Mouse (Mus musculus) CH12.LX (cell line): ENCODE data around the gene 8030411F24Rik. TPM values are rescaled to one million over a fixed set of nuclear protein-coding genes. Genes with fewer than 3 reads are reported as not detected.

ENCODE experiments used
- DNase-seq: peaks from one replicate; pipeline ENCODE4 v3.0.0-alpha.2; 2013; ENCODE audit errors: extremely low read depth
- H3K27ac ChIP-seq: 2 replicates; pipeline ENCODE4 v1.5.1; 2012; ENCODE audit warnings: low read depth, mild to moderate bottlenecking, control low read depth, moderate library complexity; ENCODE audit not compliant: insufficient read depth
- H3K27me3 ChIP-seq: replicated peaks from 2 replicates; pipeline ENCODE3; 2012; ENCODE audit warnings: inconsistent platforms
- H3K36me3 ChIP-seq, 2 experiments: replicated peaks in 1 of 2; 2 replicates each; pipeline versions ENCODE3 to v1.6.1; 2012; ENCODE audit warnings: inconsistent platforms in 1 of 2, low read length in 1 of 2, mild to moderate bottlenecking in 1 of 2, mixed read lengths in 1 of 2, moderate library complexity in 1 of 2; ENCODE audit not compliant: control insufficient read depth in 1 of 2, insufficient read depth in 1 of 2
- H3K4me1 ChIP-seq, 2 experiments: 2 replicates each; pipeline ENCODE4 v1.6.1; 2012; ENCODE audit warnings: inconsistent platforms in 1 of 2, moderate library complexity in 1 of 2; ENCODE audit not compliant: insufficient read depth in 2 of 2, control insufficient read depth in 1 of 2
- H3K4me2 ChIP-seq: 2 replicates; pipeline ENCODE4 v1.6.1; 2012; ENCODE audit warnings: low read depth, mild to moderate bottlenecking, control low read depth; ENCODE audit not compliant: poor library complexity, insufficient read depth, severe bottlenecking
- H3K4me3 ChIP-seq, 3 experiments: fragments of 150-350 bp in 1 of 3; sonication (generic) in 1 of 3; replicated peaks in 1 of 3; 2 replicates each; pipeline versions ENCODE3 to v1.5.1; 2011 to 2012; ENCODE audit warnings: low read depth in 2 of 3, low read length in 2 of 3, mild to moderate bottlenecking in 2 of 3, moderate library complexity in 2 of 3, control low read depth in 1 of 3, improper control_type of control experiment in 1 of 3, inconsistent platforms in 1 of 3, mixed read lengths in 1 of 3; ENCODE audit not compliant: poor library complexity in 1 of 3
- H3K79me2 ChIP-seq: replicated peaks from 2 replicates; pipeline ENCODE4 v1.6.1; 2012; ENCODE audit warnings: mild to moderate bottlenecking, moderate library complexity; ENCODE audit not compliant: control insufficient read depth, poor library complexity, insufficient read depth, severe bottlenecking; ENCODE audit errors: extremely low read depth
- H3K9ac ChIP-seq: 2 replicates; pipeline ENCODE4 v1.6.1; 2012; ENCODE audit warnings: low read depth, mild to moderate bottlenecking, control low read depth, moderate library complexity; ENCODE audit not compliant: insufficient read depth
- H3K9me3 ChIP-seq: replicated peaks from 2 replicates; pipeline ENCODE3; 2012; ENCODE audit warnings: low read length, inconsistent platforms, mixed read lengths
- CHD2 ChIP-seq: IDR thresholded peaks from 2 replicates; pipeline ENCODE4 v1.6.1; 2011; ENCODE audit warnings: low read length, improper control_type of control experiment
- CTCF ChIP-seq, 2 experiments: IDR thresholded peaks in 1 of 2; conservative IDR thresholded peaks in 1 of 2; 2 replicates each; pipeline ENCODE4 v1.5.1; 2011 to 2012; ENCODE audit warnings: low read depth in 2 of 2, low read length in 2 of 2, improper control_type of control experiment in 1 of 2, inconsistent platforms in 1 of 2, mild to moderate bottlenecking in 1 of 2, moderate library complexity in 1 of 2
- JUND ChIP-seq: conservative IDR thresholded peaks from 2 replicates; pipeline ENCODE4 v1.6.1; 2011; ENCODE audit warnings: low read depth, low read length, improper control_type of control experiment
- MAX ChIP-seq: IDR thresholded peaks from 2 replicates; pipeline ENCODE4 v1.6.1; 2011; ENCODE audit warnings: low read length, improper control_type of control experiment
- MAZ ChIP-seq: IDR thresholded peaks from 2 replicates; pipeline ENCODE4 v1.6.1; 2012; ENCODE audit warnings: low read depth, mild to moderate bottlenecking, inconsistent platforms, low read length, improper control_type of control experiment, moderate library complexity
- MXI1 ChIP-seq: IDR thresholded peaks from 2 replicates; pipeline ENCODE4 v1.6.1; 2011; ENCODE audit warnings: mild to moderate bottlenecking, low read depth, low read length, improper control_type of control experiment
- TCF12 ChIP-seq: IDR thresholded peaks from 2 replicates; pipeline ENCODE4 v1.6.1; 2014; ENCODE audit warnings: low read depth, mild to moderate bottlenecking, inconsistent platforms, low read length, improper control_type of control experiment
- UBTF ChIP-seq: IDR thresholded peaks from 2 replicates; pipeline ENCODE4 v1.6.1; 2012; ENCODE audit warnings: low read depth, mild to moderate bottlenecking, inconsistent platforms, low read length, improper control_type of control experiment, moderate library complexity
- ZC3H11A ChIP-seq: IDR thresholded peaks from 2 replicates; pipeline ENCODE4 v1.6.1; 2012; ENCODE audit warnings: low read depth, mild to moderate bottlenecking, inconsistent platforms, low read length, improper control_type of control experiment
- ZKSCAN1 ChIP-seq: IDR thresholded peaks from 2 replicates; pipeline ENCODE4 v1.6.1; 2012; ENCODE audit warnings: low read depth, inconsistent platforms, low read length, improper control_type of control experiment, borderline replicate concordance
- dilution Hi-C: fragments of 300-500 bp; cut with MboI; formaldehyde crosslinking; loops from 2 replicates; pipeline ENCODE4 v1.14.3; 2020; ENCODE audit warnings: low sequenced_read_pairs; ENCODE audit not compliant: extremely low pct_unique_long_range_greater_than_20kb, extremely low pct_ligation_motif_present
- in situ Hi-C: fragments of 300-500 bp; cut with MboI; formaldehyde crosslinking; loops from 3 replicates; pipeline ENCODE4 v1.14.3; 2019; ENCODE audit warnings: low sequenced_read_pairs, low pct_ligation_motif_present, low pct_unique_long_range_greater_than_20kb, mixed read lengths
- polyA plus RNA-seq: library from polyadenylated mRNA; unstranded; fragments of >175 nt; gene quantifications from 2 replicates; pipeline ENCODE4 v1.2.1, GENCODE M21; 2012; ENCODE audit warnings: low read depth; ENCODE audit not compliant: insufficient read length
- total RNA-seq, 2 experiments: library from RNA; depleted of rRNA; stranded (reverse); fragments of 300-350 nt in 1 of 2; fragments of >200 nt in 1 of 2; gene quantifications; 2 replicates each; pipeline ENCODE4 v1.2.3; 2012 to 2014

8030411F24Rik gene
- total and polyA plus RNA-seq, 3 experiments, result not detected

GRCm38 (mm10) chr2:148834912-148835311, 53.1 kb downstream of the 8030411F24Rik start, which contains the start of gene Cst9:
TSS of gene Cst9 (plus strand) at chr2:148835147.
- Histone ChIP-seq H3K79me2 (no peaks in the 10 kb centered on the region), H3K4me1 (no peaks in the 10 kb centered on the region), H3K9ac (no peak within 1 kb of the TSS), H3K27me3 (peaks cover 6% of the 10 kb centered on the region), H3K27ac (no peak within 1 kb of the TSS), H3K36me3 (no peaks in the 10 kb centered on the region), H3K4me2 (no peak within 1 kb of the TSS), H3K9me3 (no peaks in the 10 kb centered on the region), H3K4me3 (no peak within 1 kb of the TSS)
- TF ChIP-seq ZC3H11A (no peak), MAZ (no peak), CTCF (conservative IDR thresholded peaks at IDR 0.05 in 1 of 2, IDR thresholded peaks at IDR 0.05 in 1 of 2; ENCODE audit: low read depth in 2 of 2, low read length in 2 of 2) (no peak), ZKSCAN1 (no peak), MAX (no peak), MXI1 (no peak), UBTF (no peak), JUND (no peak), CHD2 (no peak), TCF12 (no peak)
- DNase-seq, result no peak
- in situ Hi-C loops, result no loop called here
- dilution Hi-C loops, result no loop called here

Other genes with a start within 250 kb of the 8030411F24Rik start
- gene Nxt1, start 109.4 kb upstream of the 8030411F24Rik start, total RNA-seq (2012; rRNA removed), result 68.2 and 84.7 TPM in 2 replicates
- 125 and 127 TPM in 2 replicates for gene Nxt1, start 109.4 kb upstream of the 8030411F24Rik start, total RNA-seq (2014; rRNA removed)
- gene Nxt1, start 109.4 kb upstream of the 8030411F24Rik start, polyA plus RNA-seq, result 77.1 and 80.6 TPM in 2 replicates
- 7.3 and 9.5 TPM in 2 replicates for gene Gzf1, start 101.0 kb upstream of the 8030411F24Rik start, total RNA-seq (2012; rRNA removed)
- 8.1 and 8.5 TPM in 2 replicates for gene Gzf1, start 101.0 kb upstream of the 8030411F24Rik start, total RNA-seq (2014; rRNA removed)
- gene Gzf1, start 101.0 kb upstream of the 8030411F24Rik start, polyA plus RNA-seq, result 5.5 and 5.8 TPM in 2 replicates
- 0.98 and 2.3 TPM in 2 replicates for gene Napb, start 49.5 kb upstream of the 8030411F24Rik start, total RNA-seq (2012; rRNA removed)
- 2.4 and 2.6 TPM in 2 replicates for gene Napb, start 49.5 kb upstream of the 8030411F24Rik start, total RNA-seq (2014; rRNA removed)
- gene Napb, start 49.5 kb upstream of the 8030411F24Rik start, polyA plus RNA-seq, result 1.5 and 1.6 TPM in 2 replicates
- not detected in 2 replicates for gene Cstl1, start 31.7 kb upstream of the 8030411F24Rik start, total RNA-seq (2012; rRNA removed)
- gene Cstl1, start 31.7 kb upstream of the 8030411F24Rik start, total RNA-seq (2014; rRNA removed), result not detected in 2 replicates
- not detected in 2 replicates for gene Cstl1, start 31.7 kb upstream of the 8030411F24Rik start, polyA plus RNA-seq
- not detected in 2 replicates for gene Cst11, start 10.5 kb upstream of the 8030411F24Rik start, total RNA-seq (2012; rRNA removed)
- not detected in 2 replicates for gene Cst11, start 10.5 kb upstream of the 8030411F24Rik start, total RNA-seq (2014; rRNA removed)
- gene Cst11, start 10.5 kb upstream of the 8030411F24Rik start, polyA plus RNA-seq, result not detected in 2 replicates
- not detected in 2 replicates for gene Cst12, start 7.4 kb downstream of the 8030411F24Rik start, total RNA-seq (2012; rRNA removed)
- not detected in 2 replicates for gene Cst12, start 7.4 kb downstream of the 8030411F24Rik start, total RNA-seq (2014; rRNA removed)
- not detected in 2 replicates for gene Cst12, start 7.4 kb downstream of the 8030411F24Rik start, polyA plus RNA-seq
- not detected in 2 replicates for gene Cst8, start 16.8 kb downstream of the 8030411F24Rik start, total RNA-seq (2012; rRNA removed)
- gene Cst8, start 16.8 kb downstream of the 8030411F24Rik start, total RNA-seq (2014; rRNA removed), result not detected in 2 replicates
- not detected in 2 replicates for gene Cst8, start 16.8 kb downstream of the 8030411F24Rik start, polyA plus RNA-seq
- not detected in 2 replicates for gene Cst13, start 38.1 kb downstream of the 8030411F24Rik start, total RNA-seq (2012; rRNA removed)
- gene Cst13, start 38.1 kb downstream of the 8030411F24Rik start, total RNA-seq (2014; rRNA removed), result not detected in 2 replicates
- not detected in 2 replicates for gene Cst13, start 38.1 kb downstream of the 8030411F24Rik start, polyA plus RNA-seq
- gene Cst9, start 53.1 kb downstream of the 8030411F24Rik start, total RNA-seq (2012; rRNA removed), result not detected in 2 replicates
- gene Cst9, start 53.1 kb downstream of the 8030411F24Rik start, total RNA-seq (2014; rRNA removed), result not detected in 2 replicates
- not detected in 2 replicates for gene Cst9, start 53.1 kb downstream of the 8030411F24Rik start, polyA plus RNA-seq
- gene 9230104L09Rik, start 83.0 kb downstream of the 8030411F24Rik start, total RNA-seq (2012; rRNA removed), result not detected in 2 replicates
- gene 9230104L09Rik, start 83.0 kb downstream of the 8030411F24Rik start, total RNA-seq (2014; rRNA removed), result not detected in 2 replicates
- not detected in 2 replicates for gene 9230104L09Rik, start 83.0 kb downstream of the 8030411F24Rik start, polyA plus RNA-seq
- gene Cst3, start 93.7 kb downstream of the 8030411F24Rik start, total RNA-seq (2012; rRNA removed), result 228 and 231 TPM in 2 replicates
- 170 and 209 TPM in 2 replicates for gene Cst3, start 93.7 kb downstream of the 8030411F24Rik start, total RNA-seq (2014; rRNA removed)
- 139 and 156 TPM in 2 replicates for gene Cst3, start 93.7 kb downstream of the 8030411F24Rik start, polyA plus RNA-seq
- not detected in 2 replicates for gene Gm1330, start 221.2 kb downstream of the 8030411F24Rik start, total RNA-seq (2012; rRNA removed)
- gene Gm1330, start 221.2 kb downstream of the 8030411F24Rik start, total RNA-seq (2014; rRNA removed), result not detected in 2 replicates
- gene Gm1330, start 221.2 kb downstream of the 8030411F24Rik start, polyA plus RNA-seq, result not detected in 2 replicates
- not detected in 2 replicates for gene Gm10750, start 235.2 kb downstream of the 8030411F24Rik start, total RNA-seq (2012; rRNA removed)
- not detected in 2 replicates for gene Gm10750, start 235.2 kb downstream of the 8030411F24Rik start, total RNA-seq (2014; rRNA removed)
- gene Gm10750, start 235.2 kb downstream of the 8030411F24Rik start, polyA plus RNA-seq, result not detected in 2 replicates